Mouse (Mus musculus) hematopoietic stem cell, adult 5-6 weeks (primary cell): ENCODE results near the gene Galnt9. TPM values are rescaled to one million over a fixed set of nuclear protein-coding genes. Genes with fewer than 3 reads are reported as not detected.
A peak's percentile ranks its signal among the peaks of the same experiment; 100 is the strongest.

Experiments
- ATAC-seq, 2 experiments: fragments of 125-278 bp in 1 of 2; replicated peaks in 1 of 2; 2 replicates each; pipeline ENCODE4 v1.8.0; 2016 to 2017; ENCODE audit warnings: inconsistent platforms in 2 of 2, mild to moderate bottlenecking in 2 of 2, moderate number of reproducible peaks in 2 of 2, low read depth in 1 of 2, moderate TSS enrichment in 1 of 2; ENCODE audit not compliant: low FRiP score in 2 of 2, poor library complexity in 2 of 2, severe bottlenecking in 2 of 2, insufficient read depth in 1 of 2, low TSS enrichment in 1 of 2
- total RNA-seq: library from RNA; stranded (forward); fragments of 172-1452, 232-1000 nt; gene quantifications from 2 replicates; pipeline ENCODE4 v1.2.3, GENCODE M21; 2017

Galnt9 gene
- total RNA-seq, 1 experiment from 2014 or later, result not detected

DNA sequence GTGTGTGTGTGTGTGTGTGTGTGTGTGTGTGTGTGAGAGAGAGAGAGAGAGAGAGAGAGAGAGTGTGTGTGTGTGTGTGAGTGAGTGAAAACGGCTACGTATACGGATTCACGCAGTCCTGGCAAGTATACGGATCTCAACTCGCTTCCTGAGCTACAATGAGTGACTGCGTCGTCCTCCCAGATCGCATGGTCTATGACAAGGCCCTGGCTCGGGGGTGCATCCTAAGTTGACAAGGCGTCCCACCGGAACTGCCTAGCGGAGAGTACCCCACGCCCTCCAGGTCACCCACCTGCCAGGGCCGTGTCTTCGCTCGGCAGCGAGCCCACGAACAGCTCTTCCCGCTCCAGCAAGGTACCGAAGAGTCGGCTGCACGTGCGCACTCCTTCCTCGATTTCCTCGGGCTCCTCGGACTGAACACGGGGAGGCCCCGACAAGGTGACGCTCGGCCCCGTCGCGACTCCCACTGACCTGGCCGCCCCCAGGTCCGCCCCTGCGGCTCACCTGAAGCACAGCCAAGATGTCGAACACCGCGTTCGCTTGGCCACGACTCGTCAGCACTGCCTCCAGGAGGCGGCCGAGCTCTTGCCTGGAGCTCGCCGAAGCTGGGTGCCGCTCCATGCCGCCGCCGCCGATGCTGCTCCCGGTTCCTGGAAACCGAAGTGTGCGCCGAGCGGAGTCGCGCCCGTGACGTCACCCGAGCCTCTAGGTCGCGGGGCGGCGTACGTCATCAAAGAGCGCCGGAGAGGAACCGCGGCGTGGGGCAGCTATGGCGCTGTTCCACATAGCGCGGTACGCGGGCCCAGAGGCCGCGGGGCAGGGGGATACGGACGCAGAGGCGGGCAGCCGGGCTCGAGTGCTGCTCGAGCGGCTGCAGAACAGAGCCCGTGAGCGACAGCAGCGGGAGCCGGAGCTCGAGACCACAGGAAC is 108.8 kb downstream of the Galnt9 start, which contains the start of the genes Noc4l and Ddx51:
Gene Noc4l (minus strand): TSS at position 699 of the 930 bp plus-strand sequence.
Gene Ddx51 (plus strand): TSS at position 733 of the 930 bp plus-strand sequence.
- ATAC-seq, result peak; percentile 74 to 83

DNA sequence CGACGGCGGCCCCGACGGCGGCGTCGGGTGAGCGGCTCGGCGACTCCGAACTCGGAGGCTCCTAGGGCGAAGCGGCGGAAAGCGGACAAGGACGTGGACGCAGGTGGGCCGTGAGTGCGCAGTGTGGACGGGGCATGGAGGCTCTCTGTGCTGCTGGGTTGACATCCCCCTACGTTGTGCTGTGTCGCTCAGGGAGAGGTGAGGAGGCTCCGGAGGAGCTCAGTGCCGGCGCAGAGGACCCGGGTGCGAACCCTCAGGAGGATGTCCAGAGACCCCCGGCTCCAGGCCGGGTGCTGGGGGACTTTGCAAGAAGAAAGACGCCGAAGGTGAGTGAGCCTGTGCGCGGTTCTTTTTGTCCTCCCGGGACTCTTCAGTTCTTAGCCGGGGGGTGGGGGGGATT is 109.5 kb downstream of the Galnt9 start:
- 0 out of 4 replicates have a peak, but pooled peaks of 1 of the 2 experiments have one; percentile 2 for ATAC-seq

DNA sequence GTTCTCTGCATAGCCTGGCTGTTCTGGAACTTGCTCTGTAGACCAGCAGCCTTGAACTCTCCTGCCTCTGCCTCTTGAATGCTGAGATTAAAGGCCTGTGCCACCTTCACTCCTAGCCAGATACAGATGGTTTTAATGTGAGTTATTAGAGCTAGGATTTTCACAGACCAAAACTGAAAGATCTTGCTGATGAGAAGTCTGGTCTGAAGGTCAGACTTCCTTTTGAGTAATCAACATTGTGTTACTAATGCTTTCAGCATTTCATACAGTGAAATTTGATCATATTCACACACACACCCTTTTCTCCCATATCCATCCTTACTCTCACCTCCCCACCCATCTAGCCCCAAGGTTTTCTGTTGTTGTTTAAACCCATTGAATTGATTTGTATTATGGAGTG is 115.5 kb downstream of the Galnt9 start:
- no peak for ATAC-seq

DNA sequence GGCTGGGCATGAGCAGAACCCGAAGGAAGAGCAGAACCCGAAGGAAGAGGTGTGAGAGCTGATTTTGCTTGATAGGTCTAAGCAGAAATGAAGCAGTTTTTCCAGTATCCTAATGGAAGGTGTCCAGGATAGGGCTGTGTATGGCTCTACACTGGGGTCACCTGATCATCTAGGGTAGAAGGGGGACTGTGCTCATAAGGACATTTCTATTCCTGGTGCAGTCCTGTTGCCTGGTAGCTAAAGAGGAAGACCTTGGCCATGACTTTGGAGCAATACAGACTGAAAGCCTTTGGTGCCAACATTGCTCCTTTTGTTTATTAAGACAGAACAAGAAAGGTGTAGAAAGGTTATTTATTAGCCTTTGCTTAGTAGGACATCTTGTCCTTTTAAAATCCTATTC is 119.9 kb downstream of the Galnt9 start:
- ATAC-seq, result no peak

GRCm38 (mm10) chr5:110664750-110665269 is 120.7 kb downstream of the Galnt9 start:
- ATAC-seq, result no peak

- no peak for ATAC-seq
These were observed 121.4 kb downstream of the Galnt9 start for GRCm38 (mm10) chr5:110665486-110666121.

Other genes with a start within 250 kb of the Galnt9 start
- gene P2rx2, start 201.1 kb upstream of the Galnt9 start, total RNA-seq, result 0.65 TPM in 1 of 2 replicates, not detected in the other
- not detected in 2 replicates for gene Lrcol1, start 199.6 kb upstream of the Galnt9 start, total RNA-seq
- 16.8 and 20.1 TPM in 2 replicates for gene Fbrsl1, start 95.9 kb upstream of the Galnt9 start, total RNA-seq
- gene Noc4l, start 109.1 kb downstream of the Galnt9 start, total RNA-seq, result 23.3 and 24.8 TPM in 2 replicates
- 4.9 and 9.2 TPM in 2 replicates for gene Ddx51, start 109.1 kb downstream of the Galnt9 start, total RNA-seq
- gene Ep400, start 226.4 kb downstream of the Galnt9 start, total RNA-seq, result 47.0 and 56.7 TPM in 2 replicates
- gene Pus1, start 236.3 kb downstream of the Galnt9 start, total RNA-seq, result 46.0 and 75.6 TPM in 2 replicates